ENCODE assay signal across 8 mouse cellular contexts in genomic region chr16:34262731-34263460, GRCm38 (mm10).
DNase-seq lines count a peak whose midpoint lies in the region; ATAC-seq and TF ChIP-seq lines count a peak whose summit lies in the region.

No protein-coding gene starts in this region.

- 58% methylated on average over 22 of the region's 22 CpGs for WGBS in kidney, postnatal 0 days
- 76% methylated on average over 22 of the region's 22 CpGs for WGBS in embryonic facial prominence, embryonic 11.5 days
- 21% methylated on average over 22 of the region's 22 CpGs for WGBS in heart, embryonic 15.5 days

- H3K27ac ChIP-seq in kidney, postnatal 0 days = no peak overlapping the region
- no peak overlapping the region for H3K27ac ChIP-seq in embryonic facial prominence, embryonic 11.5 days (replicated peaks; ENCODE audit: low read depth, low read length)
- H3K27ac ChIP-seq in heart, embryonic 15.5 days = peak overlapping the region; percentile 76

- no peak overlapping the region for H3K4me2 ChIP-seq in kidney, postnatal 0 days (ENCODE audit: low read length)
- H3K4me2 ChIP-seq in embryonic facial prominence, embryonic 11.5 days (ENCODE audit: low read depth, low read length) = no peak overlapping the region
- H3K4me2 ChIP-seq in heart, embryonic 15.5 days = peak overlapping the region; percentile 59

- no peaks in the 10 kb centered on the region for H3K4me1 ChIP-seq in kidney, postnatal 0 days (replicated peaks; ENCODE audit: insufficient read depth, low read length)
- H3K4me1 ChIP-seq in embryonic facial prominence, embryonic 11.5 days (ENCODE audit: control insufficient read depth, insufficient read depth, low read length) = no peaks in the 10 kb centered on the region
- H3K4me1 ChIP-seq in heart, embryonic 15.5 days (replicated peaks) = peaks cover 29% of the 10 kb centered on the region

- no peak for TF ChIP-seq CTCF in kidney, postnatal 0 days (IDR thresholded peaks at IDR 0.05; ENCODE audit: low read depth)

- H3K9me3 ChIP-seq in kidney, postnatal 0 days (replicated peaks; ENCODE audit: low read length) = no peaks in the 10 kb centered on the region
- no peaks in the 10 kb centered on the region for H3K9me3 ChIP-seq in embryonic facial prominence, embryonic 11.5 days (replicated peaks; ENCODE audit: control insufficient read depth, low read length)
- no peaks in the 10 kb centered on the region for H3K9me3 ChIP-seq in heart, embryonic 15.5 days (replicated peaks)

- no peaks in the 10 kb centered on the region for H3K36me3 ChIP-seq in kidney, postnatal 0 days (ENCODE audit: insufficient read depth, low read length)
- H3K36me3 ChIP-seq in embryonic facial prominence, embryonic 11.5 days (replicated peaks; ENCODE audit: control insufficient read depth, insufficient read depth, low read depth, low read length) = no peaks in the 10 kb centered on the region
- H3K36me3 ChIP-seq in heart, embryonic 15.5 days = no peaks in the 10 kb centered on the region

- no peak for ATAC-seq in kidney, postnatal 0 days (replicated peaks; ENCODE audit: low FRiP score, low read depth)
- no peak for ATAC-seq in embryonic facial prominence, embryonic 11.5 days (replicated peaks; ENCODE audit: insufficient number of reproducible peaks, low FRiP score, low TSS enrichment, low read depth)
- ATAC-seq in heart, embryonic 15.5 days (replicated peaks; ENCODE audit: insufficient number of reproducible peaks, insufficient read depth, low FRiP score, low read depth) = peak; percentile 83

- no peak overlapping the region for H3K4me3 ChIP-seq in kidney, postnatal 0 days (replicated peaks; ENCODE audit: low read depth, low read length)
- H3K4me3 ChIP-seq in embryonic facial prominence, embryonic 11.5 days (ENCODE audit: low read depth, low read length) = no peak overlapping the region
- peak overlapping the region; percentile 54 for H3K4me3 ChIP-seq in heart, embryonic 15.5 days

- DNase-seq in kidney, postnatal 0 days (ENCODE audit: low spot score) = peak; percentile 65
- DNase-seq in kidney, adult 18-20 months = no peak
- DNase-seq in embryonic facial prominence, embryonic 11.5 days (ENCODE audit: low spot score) = peak; percentile 22
- DNase-seq in left cerebral cortex, postnatal 14 days (ENCODE audit: low spot score in 2 of 2) = peak; percentile 75 to 83
- no peak for DNase-seq in c-Kit-positive CD71-positive TER-119-positive erythroid progenitor cells, embryonic 14.5 days (ENCODE audit: low spot score)
- no peak for DNase-seq in gastrocnemius, adult 8-10 months (ENCODE audit: low spot score in 2 of 2)
- no peak for DNase-seq in ovary, adult 18-20 months (ENCODE audit: low spot score)

- no peak overlapping the region for H3K9ac ChIP-seq in kidney, postnatal 0 days (ENCODE audit: low read depth, low read length)
- H3K9ac ChIP-seq in embryonic facial prominence, embryonic 11.5 days (replicated peaks; ENCODE audit: low read length) = no peak overlapping the region
- peak overlapping the region; percentile 60 for H3K9ac ChIP-seq in heart, embryonic 15.5 days

- H3K27me3 ChIP-seq in kidney, postnatal 0 days (ENCODE audit: insufficient read depth, low read length) = no peaks in the 10 kb centered on the region
- no peaks in the 10 kb centered on the region for H3K27me3 ChIP-seq in embryonic facial prominence, embryonic 11.5 days (ENCODE audit: control insufficient read depth, insufficient read depth, low read length)
- H3K27me3 ChIP-seq in heart, embryonic 15.5 days = no peaks in the 10 kb centered on the region

- intact Hi-C loops in left cerebral cortex, postnatal 14 days (cut with DNase I) = no loop called here

Comparison
In these comparisons a context has a peak if more than half of its experiments do, and no peak if none do; other contexts are left out.
1. DNase-seq: peak in kidney, postnatal 0 days (single experiment), embryonic facial prominence, embryonic 11.5 days (single experiment) and left cerebral cortex, postnatal 14 days (2 of 2); none in kidney, adult 18-20 months (single experiment), c-Kit-positive CD71-positive TER-119-positive erythroid progenitor cells, embryonic 14.5 days (single experiment), gastrocnemius, adult 8-10 months (0 of 2) and ovary, adult 18-20 months (single experiment).